Mouse (Mus musculus) activated CD4-positive, CD25-positive, alpha-beta regulatory T cell, adult 4 months (primary cell): Measurements from ENCODE around the gene Trappc13. TPM values are rescaled to one million over a fixed set of nuclear protein-coding genes. Genes with fewer than 3 reads are reported as not detected.
A peak's percentile ranks its signal among the peaks of the same experiment; 100 is the strongest.
"Not testable (repeated sequence)": the region's sequence is repeated elsewhere in the genome, so short reads cannot be mapped to it uniquely, and the experiment has no call there.

Experiments used
- ATAC-seq: one replicate; pipeline ENCODE4 v1.8.0; 2017
- polyA plus RNA-seq, 2 experiments: library from polyadenylated mRNA; unstranded; fragments of 100-300 nt; shearing (Covaris generic); gene quantifications; one replicate each; pipeline ENCODE4 v1.2.1; 2017

Trappc13 gene
- polyA plus RNA-seq = 10 to 100 TPM; 46.1 to 47.7 TPM

DNA sequence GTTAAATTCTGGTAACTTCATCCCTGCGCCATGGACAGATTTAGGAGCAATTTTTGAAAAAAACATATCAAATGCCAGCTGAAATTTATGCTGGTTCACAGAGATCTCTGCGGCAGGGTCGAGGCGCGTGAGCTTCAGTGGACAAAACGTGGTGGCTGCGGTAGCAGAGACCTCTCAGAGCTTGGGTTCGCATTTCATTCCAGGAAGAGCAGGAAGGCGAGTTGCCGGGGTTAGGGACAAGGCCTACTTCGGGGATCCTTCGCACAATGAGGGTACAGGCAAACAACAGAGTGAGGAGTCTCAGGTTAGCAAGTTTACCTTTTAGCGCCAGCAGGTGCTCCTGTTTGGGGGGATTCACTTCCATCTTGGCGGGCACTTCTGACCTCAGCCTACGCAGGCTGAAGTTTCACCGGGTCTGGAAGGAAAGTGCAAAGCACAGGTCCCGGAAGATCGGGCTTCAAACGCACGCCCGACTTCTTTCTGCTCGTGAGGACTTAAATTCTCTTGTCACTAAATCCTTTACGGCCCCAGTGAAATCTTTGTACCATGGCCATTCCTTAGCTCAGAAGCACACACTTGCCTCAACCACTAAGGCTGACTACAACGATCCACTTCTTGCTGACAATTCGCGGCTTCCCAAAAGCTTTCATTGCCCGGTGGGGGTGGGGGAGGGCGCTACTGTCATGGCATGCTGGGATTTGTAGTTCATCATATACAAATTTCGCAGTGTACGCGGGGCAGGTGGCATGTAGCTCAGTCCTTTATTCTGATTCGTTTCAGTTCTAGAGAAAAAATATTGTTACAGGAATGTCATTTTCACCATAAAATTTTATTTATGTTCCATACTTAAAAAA is at the start of gene Trappc13:
Trappc13 (minus strand) TSS at position 674 of the 854 bp plus-strand sequence.
- ATAC-seq = peak; percentile 68

DNA sequence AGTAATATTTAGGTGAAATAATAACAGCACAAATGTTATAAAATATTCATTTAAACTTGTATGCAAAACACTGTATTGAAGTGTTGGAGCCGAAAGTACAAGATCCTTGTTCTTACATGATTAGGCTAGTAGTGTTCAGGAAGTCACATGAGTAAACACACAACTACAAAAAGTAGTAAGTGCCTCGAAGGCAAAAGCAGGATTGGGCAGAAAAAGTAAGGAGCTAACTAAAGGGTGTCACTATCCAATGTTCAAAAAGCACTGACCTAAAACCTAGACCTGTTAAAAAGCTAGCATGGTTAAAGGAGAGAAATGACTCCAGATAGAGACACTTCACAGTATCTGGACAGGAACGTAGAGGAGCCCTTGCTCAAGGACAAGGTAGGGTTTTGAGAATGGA is 49.2 kb upstream of the Trappc13 start:
- ATAC-seq = no peak

DNA sequence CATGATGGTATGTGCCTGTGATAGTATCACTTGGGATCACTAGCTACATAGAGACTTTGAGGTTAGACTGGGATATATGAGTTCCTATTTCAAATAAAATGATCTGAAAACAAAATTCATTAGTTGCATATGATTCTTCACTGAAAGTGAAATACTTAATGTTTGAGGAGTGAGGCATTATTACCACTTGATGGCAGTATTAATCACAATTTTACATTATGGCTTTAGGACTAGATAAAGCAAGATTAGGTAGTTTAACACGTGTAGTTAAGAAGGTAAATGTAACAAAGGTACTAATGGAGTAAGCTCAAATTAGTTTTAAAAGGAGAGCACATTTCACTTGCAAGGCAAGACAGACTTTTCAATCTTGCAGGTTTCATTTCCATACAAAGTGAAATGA is 26.0 kb upstream of the Trappc13 start:
- no peak for ATAC-seq

DNA sequence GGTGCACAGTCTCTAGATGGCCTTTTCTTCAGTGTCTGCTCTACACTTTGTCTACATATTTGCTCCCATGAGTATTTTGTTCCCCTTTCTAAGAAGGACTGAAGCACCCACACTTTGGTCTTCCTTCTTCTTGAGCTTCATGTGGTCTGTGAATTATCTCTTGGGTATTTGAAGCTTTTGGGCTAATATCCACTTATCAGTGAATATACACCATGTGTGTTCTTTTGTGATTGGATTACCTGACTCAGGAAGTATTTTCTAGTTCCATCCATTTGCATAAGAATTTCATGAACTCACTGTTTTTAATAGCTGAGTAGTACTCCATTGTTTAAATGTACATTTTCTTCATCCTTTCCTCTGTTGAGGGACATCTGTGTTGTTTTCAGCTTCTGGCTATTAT is 17.6 kb upstream of the Trappc13 start:
- not testable (repeated sequence) for ATAC-seq

DNA sequence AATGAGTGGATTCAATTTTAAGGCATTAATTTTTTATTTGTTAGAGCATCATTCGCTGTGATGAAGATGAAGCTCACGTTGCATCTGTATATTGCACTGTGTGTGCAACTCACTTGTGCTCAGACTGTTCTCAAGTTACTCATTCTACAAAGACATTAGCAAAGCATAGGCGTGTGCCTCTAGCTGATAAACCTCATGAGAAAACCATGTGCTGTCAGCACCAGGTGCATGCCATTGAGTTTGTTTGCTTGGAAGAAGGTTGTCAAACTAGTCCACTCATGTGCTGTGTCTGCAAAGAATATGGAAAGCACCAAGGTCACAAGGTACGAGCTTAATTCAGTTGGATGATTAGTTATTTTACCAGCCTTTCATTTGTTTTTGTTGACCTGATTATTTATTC is 9.1 kb upstream of the Trappc13 start:
- ATAC-seq = no peak

DNA sequence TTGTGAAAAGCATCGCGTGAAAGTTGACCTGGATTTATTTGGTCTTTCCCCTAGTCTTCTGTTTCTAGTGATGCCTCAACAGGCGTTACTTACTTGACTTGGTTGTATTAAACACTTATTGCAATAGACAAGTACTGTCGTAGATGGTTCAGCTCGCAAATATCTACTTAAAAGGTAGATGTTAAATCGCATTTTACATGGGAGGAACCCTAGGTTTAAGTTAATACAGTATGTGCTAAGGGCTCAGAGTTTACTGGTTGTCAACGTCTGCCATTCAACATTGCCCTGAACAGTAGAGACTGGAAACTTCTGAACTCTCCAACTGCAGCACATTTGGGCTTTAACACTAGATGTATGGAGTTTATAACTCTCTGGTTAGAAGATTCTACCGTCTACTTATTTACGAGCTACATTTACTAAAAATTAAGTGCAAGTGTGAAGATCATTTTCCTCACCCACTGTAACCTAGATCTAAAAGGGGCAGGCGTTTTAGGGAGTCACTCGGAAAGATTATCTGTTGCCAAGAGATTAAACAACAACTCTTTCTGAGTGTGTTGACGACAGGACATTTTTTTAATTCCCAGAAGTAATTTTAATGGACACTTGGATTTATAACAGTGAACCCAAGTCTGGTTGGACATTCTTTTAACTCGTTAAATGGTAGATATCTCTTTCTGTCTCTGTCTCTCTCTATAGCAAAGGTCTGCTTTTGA is 1.1 kb upstream of the Trappc13 start:
- no peak for ATAC-seq

DNA sequence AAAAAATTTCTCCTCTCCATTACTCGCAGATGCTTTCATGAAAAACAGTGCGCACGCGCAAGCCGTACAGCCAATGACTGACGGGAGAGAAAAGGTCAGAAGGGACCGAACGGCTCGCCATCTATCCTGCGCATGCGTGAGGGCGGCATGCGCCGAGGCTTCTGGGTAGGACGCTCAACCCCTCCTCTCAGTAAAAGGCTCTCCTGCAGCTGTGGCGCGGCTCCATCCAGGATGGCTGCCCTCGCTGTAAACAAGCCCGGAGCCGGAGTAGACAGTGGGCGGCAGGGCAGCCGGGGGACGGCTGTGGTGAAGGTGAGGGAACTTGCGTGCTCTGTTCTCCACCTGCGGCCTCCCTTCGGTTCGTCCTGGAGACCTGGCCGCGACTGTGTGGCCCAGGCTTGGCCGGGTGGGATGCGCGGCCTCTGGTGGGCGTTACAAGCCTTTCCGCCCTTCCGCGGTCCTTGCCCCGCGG is 417 bp upstream of the Trappc13 start, which contains the start of gene Trim23:
Trim23 (plus strand) TSS at position 148 of the 472 bp plus-strand sequence.
- ATAC-seq = peak; percentile 94

DNA sequence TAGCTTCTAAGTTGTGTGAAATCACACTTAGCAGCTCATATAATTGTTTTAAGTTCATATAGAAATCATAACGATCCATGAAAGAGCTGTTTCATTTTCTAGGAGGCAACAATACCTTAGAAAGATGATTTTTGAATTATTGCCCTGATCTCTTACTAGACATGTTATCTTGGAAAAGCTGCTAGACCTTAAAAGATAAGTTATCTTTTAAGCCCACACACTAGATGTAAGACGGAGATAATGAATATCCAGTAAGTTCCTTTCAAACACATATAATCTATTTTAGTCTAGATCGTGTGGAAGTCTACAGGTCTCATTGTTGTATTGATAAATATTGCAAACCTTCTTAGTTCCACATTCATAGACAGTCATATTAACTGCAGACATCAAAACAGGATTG is 1.4 kb downstream of the Trappc13 start:
- ATAC-seq = no peak

DNA sequence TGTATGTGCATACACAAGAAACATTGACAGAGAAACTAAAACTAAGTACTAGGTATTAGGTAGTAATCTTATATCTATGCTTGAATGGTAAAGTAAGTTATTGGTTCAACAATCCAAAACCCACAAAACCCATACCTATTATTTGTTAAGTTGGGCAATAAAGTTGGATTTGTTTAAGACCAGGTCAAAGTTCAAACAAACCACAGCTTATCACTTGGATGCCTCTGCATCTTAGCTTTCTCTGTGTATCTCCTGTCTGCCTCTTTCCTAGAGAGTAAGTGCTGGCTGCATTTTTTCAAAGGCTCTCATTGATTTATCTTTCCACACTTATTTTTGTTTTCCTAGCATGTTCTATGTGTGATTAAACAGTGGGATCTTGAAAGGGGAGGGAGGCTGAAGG is 5.8 kb downstream of the Trappc13 start:
- no peak for ATAC-seq

DNA sequence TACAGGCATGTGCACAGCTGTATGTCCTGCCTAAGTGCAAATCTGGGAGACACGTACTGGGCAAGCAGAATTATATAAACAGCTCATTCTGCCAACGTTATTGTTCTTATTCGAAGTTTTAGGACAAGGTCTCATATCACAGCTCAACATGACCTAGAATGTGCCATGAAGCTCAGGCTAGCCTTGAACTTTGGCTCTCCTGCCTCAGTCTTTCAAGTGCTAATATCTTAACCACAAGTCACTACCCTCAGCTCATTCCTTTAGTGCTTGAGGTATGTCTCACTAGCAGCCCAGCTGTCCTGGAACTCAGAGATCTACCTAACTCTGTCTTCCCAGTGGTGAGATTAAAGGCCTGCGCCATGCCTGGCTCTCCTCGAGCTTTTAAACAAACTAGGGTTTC is 6.6 kb downstream of the Trappc13 start:
- no peak for ATAC-seq

DNA sequence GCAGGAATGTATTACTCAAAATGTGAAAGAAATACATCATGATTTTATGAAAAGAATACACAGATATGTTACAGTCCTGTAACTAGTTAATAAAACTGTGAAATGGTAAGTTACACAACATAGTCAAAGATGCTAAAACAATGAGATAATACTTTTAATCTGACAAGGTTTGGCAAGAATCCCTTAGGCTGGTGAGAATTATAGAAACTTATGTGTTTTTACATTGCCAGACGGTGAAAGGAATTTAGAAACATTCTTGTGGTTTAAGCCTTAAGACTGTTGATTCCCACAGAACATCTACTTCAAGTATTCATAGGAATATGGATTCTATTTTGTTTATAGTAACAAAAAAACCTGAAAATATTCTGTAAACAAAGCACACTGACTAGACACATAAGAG is 22.6 kb downstream of the Trappc13 start:
- ATAC-seq = no peak

DNA sequence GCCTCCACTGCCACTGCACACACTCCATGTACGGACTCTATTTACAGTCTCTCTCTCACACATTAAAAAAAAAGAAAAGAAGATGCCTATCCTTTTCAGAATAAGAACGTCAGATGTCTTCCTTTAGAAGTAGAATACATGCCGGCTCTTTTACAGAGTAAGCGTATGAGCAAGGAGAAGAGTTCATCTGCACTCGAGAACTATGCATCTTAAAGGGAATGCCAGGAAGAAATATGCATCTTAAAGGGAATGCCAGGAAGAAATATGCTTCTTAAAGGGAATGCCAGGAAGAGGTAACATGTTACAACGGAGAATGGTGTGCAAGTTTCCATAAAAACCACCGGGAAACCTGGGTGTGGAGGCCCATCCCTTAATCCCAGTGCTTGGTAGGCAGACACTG is 23.2 kb downstream of the Trappc13 start:
- no peak for ATAC-seq

DNA sequence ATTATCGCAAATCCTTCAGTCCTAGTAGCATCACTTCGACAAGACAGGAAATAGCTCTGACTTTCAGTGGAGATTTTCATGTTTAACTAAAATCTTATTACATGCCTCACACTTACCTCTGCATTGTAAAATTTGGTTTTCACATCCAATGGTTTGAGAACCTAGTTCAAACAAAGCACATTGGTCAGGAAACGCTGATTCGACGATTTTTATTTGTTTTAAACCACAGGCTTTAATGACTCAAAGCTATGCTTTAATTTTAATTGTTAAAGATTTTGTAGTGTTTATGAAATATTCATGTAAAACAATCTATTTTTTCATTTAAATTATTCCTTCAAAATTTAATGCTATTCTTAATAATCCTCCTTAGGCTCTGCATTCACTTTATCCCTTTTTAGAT is 24.1 kb downstream of the Trappc13 start:
- no peak for ATAC-seq

DNA sequence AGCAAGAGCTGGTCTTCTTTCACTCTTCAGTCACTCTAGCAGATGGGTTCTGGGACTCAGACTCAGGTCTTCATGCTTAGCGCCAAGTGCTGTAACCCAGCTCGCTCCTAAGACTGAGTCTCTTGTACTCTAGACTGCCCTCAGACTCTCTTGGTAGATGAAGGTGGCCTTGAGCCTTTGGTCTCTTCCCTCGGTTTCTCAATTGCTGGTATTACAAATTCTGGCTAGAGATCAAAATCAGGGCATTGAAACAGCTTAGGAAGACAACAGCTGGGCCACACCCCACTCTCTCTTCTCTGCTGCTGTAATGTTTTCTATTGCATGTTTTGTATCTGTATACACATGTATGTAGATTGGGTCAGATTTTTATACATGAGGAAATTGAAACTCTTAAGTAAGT is 32.6 kb downstream of the Trappc13 start:
- no peak for ATAC-seq

DNA sequence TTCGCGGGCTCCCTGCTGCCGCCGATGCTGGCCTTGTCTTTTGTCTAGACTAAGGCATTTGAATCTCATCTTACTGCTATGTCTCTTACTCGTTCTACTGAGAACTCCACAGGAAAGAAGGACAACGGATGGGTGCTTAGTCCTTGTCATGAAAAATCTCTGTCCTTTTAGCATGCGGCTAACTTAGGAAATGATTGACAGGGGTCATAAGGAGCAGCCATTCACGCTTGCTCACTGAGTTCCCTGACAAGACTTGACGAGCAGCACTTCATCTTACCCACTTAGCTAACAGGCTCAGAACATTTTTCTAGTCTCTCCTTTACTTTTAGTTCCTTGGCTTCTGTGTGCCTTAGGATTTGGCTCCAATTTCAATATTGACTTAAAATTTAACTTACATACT is 33.4 kb downstream of the Trappc13 start:
- no peak for ATAC-seq

DNA sequence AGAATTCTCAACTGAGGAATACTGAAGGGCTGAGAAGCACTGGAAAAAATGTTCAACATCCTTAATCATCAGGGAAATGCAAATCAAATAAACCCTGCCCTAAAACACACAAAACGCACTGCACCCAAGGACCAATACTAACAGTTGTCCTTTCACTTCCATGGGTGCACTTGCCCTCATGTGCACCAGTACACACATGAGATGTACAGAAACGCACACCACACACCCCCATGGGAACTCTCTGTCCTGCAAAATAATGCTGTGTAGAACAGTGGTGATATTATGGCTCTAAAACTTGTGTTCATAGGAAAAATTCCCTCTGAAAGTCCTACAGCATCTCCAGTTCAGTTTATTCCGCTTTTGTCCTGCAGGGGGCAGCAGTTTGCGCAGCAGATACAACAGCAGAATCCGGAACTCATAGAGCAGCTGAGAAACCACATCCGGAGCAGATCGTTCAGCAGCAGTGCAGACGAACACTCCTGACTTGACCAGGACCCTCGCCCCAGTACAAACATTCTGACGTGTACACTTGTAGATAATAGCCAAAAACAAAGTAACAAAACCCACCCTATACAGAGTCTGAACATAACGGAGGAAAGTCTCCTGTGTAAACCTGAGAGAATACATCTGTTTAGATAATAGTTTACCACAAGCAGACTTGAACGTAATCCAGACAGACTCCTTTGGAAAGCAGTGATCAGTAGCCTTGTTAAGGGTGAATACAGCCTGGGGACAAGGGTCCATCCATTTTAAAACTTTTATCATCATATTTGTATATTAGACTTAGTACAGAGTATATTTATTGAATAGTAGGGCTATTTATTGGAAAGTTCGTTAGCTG is 38.7 kb downstream of the Trappc13 start:
- peak; percentile 98 for ATAC-seq

DNA sequence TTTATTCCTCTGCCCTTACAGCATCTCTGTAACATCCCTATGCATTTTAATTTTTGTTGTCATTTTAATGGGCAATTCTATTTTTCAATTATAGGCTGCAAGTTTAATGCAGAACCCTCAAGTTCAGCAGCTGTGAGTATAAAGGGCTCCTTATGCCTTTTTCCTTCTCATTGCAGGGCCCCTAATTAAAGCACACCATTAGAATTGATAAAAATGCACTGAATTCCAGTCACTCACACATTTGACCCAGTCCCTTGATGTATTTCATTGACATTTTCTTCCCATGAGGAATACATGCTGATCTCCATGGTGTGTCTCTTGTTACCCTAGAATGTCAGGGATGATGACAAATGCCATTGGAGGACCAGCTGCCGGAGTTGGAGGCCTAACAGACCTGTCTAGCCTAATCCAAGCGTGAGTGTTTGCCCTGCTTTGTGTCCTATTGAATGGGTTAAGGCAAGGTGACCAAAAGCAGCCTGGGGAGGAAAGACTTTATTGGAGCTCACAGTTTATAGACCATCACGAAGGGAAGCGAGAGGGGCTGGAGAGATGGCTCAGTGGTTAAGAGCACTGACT is 43.7 kb downstream of the Trappc13 start:
- no peak for ATAC-seq

DNA sequence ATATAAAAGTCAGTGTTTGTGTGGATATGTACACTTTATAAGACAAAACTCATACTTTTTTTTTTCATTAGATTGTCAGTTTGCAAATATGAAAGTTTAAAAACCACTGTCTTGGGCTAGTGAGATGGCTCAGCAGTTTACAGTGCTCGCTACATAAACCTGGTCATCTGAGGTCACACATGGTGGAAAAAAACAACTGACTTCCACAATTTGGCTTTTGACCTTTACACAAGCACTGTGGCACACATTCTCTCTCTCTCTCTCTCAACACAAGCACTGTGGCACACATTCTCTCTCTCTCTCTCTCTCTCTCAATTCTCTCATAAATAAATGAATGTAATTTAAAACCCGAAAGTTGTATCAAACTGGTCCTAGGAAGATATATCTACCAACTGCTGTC is 45.7 kb downstream of the Trappc13 start:
- no peak for ATAC-seq

DNA sequence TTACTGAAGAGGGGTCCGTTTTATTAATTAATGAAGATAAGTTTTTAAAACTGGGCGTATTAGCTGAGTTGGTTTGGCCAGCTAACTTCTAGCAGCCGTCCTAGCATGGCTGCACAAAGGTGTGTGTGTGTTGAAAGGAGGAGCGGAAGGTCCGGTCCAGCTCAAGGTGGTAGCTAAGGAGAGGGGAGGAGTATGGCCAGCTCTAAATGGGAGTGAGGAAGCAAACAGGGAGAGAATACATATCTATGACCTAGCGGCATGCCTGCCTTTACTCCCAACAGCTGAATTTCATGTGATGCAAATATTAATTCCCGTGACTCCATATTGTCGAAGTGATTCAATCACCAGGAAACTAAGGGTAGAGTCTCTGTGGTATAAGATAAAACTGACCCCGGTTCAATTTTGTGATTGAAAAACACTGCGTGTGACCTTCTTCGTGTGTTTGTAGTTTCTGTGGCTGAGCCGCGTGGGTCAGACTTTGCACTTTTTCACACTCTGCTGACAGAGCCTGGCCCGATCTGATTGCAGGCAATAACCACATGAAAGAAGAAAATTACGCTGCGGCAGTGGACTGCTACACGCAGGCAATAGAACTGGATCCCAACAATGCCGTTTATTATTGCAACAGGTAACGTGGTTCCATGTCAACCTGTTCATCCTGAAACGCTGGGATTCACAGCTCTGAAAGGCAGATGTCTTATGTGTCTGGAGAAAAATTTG is 54.4 kb downstream of the Trappc13 start:
- ATAC-seq = no peak

DNA sequence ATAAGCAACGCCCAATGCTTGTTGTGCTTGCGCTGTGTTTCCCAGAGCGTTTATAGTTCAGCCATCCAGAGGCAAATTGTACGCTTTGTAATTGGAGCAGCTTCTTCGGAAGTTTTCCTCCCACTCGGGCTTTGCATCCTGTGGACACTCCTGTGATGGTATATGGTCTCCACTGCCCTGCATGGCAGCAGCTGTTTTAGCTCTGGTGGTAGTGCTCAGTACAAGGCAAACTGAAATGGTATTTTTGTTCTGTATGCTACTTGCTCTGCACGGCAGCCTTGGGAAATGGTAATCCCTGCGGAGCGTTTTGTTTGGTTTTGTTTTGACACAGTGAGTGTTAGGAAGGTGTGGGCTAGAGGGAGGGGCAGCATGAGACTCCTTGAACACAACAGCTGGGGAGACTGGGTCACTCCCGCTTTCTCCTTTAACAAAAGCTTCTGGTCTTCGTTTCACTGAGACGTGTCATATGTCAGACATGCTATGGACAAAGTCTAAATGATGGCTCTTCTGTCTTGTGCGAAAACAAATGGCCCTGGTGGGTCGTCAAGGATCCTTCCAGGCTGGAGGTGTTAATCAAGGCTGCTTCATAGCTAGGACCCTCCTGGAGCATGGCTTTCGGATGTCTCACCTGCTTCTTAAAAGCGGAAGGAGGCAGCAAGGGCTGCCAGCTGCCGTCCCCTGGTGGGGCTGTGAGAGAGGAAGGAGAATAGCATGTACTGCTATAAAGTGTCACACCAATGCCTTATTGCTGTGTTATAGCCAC is 56.0 kb downstream of the Trappc13 start:
- ATAC-seq = no peak

DNA sequence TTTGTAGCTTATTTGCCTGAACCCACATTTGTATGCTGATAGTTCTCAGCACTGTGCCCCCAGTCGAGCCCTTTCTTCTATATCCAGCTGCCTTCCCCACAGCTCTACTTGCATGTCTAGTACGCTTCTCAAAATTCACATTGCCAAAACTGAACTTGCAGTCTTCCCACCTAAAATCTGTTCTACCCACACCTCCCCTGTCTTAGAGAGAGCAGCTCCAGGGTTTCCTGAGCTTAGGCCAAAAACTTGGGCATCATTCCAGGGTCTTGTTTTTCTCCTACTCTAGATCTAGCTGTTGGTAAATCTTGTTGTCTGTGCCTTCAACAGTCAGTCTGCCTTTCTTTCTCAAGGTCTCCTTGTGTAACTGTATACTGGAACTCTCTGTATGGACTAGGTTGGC is 63.4 kb downstream of the Trappc13 start:
- no peak for ATAC-seq
